Mouse (Mus musculus) testis, postnatal 10 days (tissue): ENCODE data around the gene Pgd.
A peak's percentile ranks its signal among the peaks of the same experiment; 100 is the strongest.
"Not testable (repeated sequence)": the region's sequence is repeated elsewhere in the genome, so short reads cannot be mapped to it uniquely, and the experiment has no call there.

Experiments used
- DNase-seq: peaks from one replicate; pipeline ENCODE4 v3.0.0; 2021; ENCODE audit warnings: low spot score

Pgd gene

GRCm38 (mm10) chr4:149166215-149166946, at the start of gene Pgd:
Gene Pgd, minus strand, starts transcription at chr4:149166771.
- DNase-seq, result peak; percentile 98

GRCm38 (mm10) chr4:149215982-149216381, 49.4 kb upstream of the Pgd start:
- no peak for DNase-seq

- no peak for DNase-seq
These were observed 48.8 kb upstream of the Pgd start for GRCm38 (mm10) chr4:149215397-149215796.

- not testable (repeated sequence) for DNase-seq
These were observed 47.9 kb upstream of the Pgd start for GRCm38 (mm10) chr4:149214468-149214867.

GRCm38 (mm10) chr4:149213466-149213865, 46.9 kb upstream of the Pgd start:
- DNase-seq, result no peak

- not testable (repeated sequence) for DNase-seq
These were observed 44.9 kb upstream of the Pgd start for GRCm38 (mm10) chr4:149211441-149211840.

GRCm38 (mm10) chr4:149202467-149202866, 35.9 kb upstream of the Pgd start:
- DNase-seq, result no peak

GRCm38 (mm10) chr4:149201110-149201509, 34.5 kb upstream of the Pgd start:
- no peak for DNase-seq

GRCm38 (mm10) chr4:149197180-149197579, 30.6 kb upstream of the Pgd start:
- DNase-seq, result no peak

- DNase-seq, result no peak
These were observed 24.5 kb upstream of the Pgd start for GRCm38 (mm10) chr4:149191103-149191502.

- DNase-seq, result no peak
These were observed 22.0 kb upstream of the Pgd start for GRCm38 (mm10) chr4:149188563-149188962.

GRCm38 (mm10) chr4:149182755-149183154, 16.2 kb upstream of the Pgd start:
- DNase-seq, result no peak

- DNase-seq, result no peak
These were observed 15.6 kb upstream of the Pgd start for GRCm38 (mm10) chr4:149182192-149182591.

GRCm38 (mm10) chr4:149179573-149179972, 13.0 kb upstream of the Pgd start:
- no peak for DNase-seq

GRCm38 (mm10) chr4:149179160-149179559, 12.6 kb upstream of the Pgd start:
- no peak for DNase-seq

- no peak for DNase-seq
These were observed 11.8 kb upstream of the Pgd start for GRCm38 (mm10) chr4:149178328-149178727.

GRCm38 (mm10) chr4:149177046-149177445, 10.5 kb upstream of the Pgd start:
- no peak for DNase-seq

GRCm38 (mm10) chr4:149176645-149177044, 10.1 kb upstream of the Pgd start:
- DNase-seq, result no peak

GRCm38 (mm10) chr4:149173661-149174060, 7.1 kb upstream of the Pgd start:
- no peak for DNase-seq

- peak; percentile 58 for DNase-seq
These were observed 6.1 kb upstream of the Pgd start for GRCm38 (mm10) chr4:149172666-149173065.

- peak; percentile 78 for DNase-seq
These were observed 5.5 kb upstream of the Pgd start for GRCm38 (mm10) chr4:149172083-149172482.

GRCm38 (mm10) chr4:149171581-149171981, 5.0 kb upstream of the Pgd start:
- DNase-seq, result no peak

- no peak for DNase-seq
These were observed 3.9 kb upstream of the Pgd start for GRCm38 (mm10) chr4:149170394-149170931.

- DNase-seq, result not testable (repeated sequence)
These were observed 3.4 kb upstream of the Pgd start for GRCm38 (mm10) chr4:149169926-149170325.
